Mouse (Mus musculus): ENCODE measurements around the gene Ahctf1. TPM values are rescaled to one million over a fixed set of nuclear protein-coding genes. Genes with fewer than 3 reads are reported as not detected.

Ahctf1 gene
- polyA plus RNA-seq, 1 experiment from 2014 or later: 20.1 TPM

GRCm38 (mm10) chr1:179776831-179777230 is 26.6 kb downstream of the Ahctf1 start:
- H3K27ac ChIP-seq (ENCODE audit: low read length): no peak overlapping the region
- H3K4me2 ChIP-seq (ENCODE audit: low read length): no peak overlapping the region
- H3K27me3 ChIP-seq (replicated peaks; ENCODE audit: control insufficient read depth, insufficient read depth, low read length): no peaks in the 10 kb centered on the region
- H3K4me1 ChIP-seq (replicated peaks; ENCODE audit: control insufficient read depth, insufficient read depth, low read length): no peaks in the 10 kb centered on the region
- no peak for ATAC-seq
- 97% methylated on average over 8 of the region's 8 CpGs for WGBS
- H3K9me3 ChIP-seq (ENCODE audit: control insufficient read depth, low read length): no peaks in the 10 kb centered on the region
- peaks cover 51% of the 10 kb centered on the region for H3K36me3 ChIP-seq (ENCODE audit: control insufficient read depth, insufficient read depth)
- H3K4me3 ChIP-seq (replicated peaks; ENCODE audit: low read length): no peak overlapping the region
- H3K9ac ChIP-seq (replicated peaks; ENCODE audit: low read depth, low read length): no peak overlapping the region

GRCm38 (mm10) chr1:179760553-179760952 is 42.9 kb downstream of the Ahctf1 start:
- H3K27me3 ChIP-seq (replicated peaks; ENCODE audit: control insufficient read depth, insufficient read depth, low read length): no peaks in the 10 kb centered on the region
- WGBS: 95% methylated on average over 4 of the region's 4 CpGs
- H3K36me3 ChIP-seq (ENCODE audit: control insufficient read depth, insufficient read depth): peaks cover 39% of the 10 kb centered on the region
- no peak for ATAC-seq
- H3K4me2 ChIP-seq (ENCODE audit: low read length): no peak overlapping the region
- no peak overlapping the region for H3K27ac ChIP-seq (ENCODE audit: low read length)
- no peaks in the 10 kb centered on the region for H3K9me3 ChIP-seq (ENCODE audit: control insufficient read depth, low read length)
- no peak overlapping the region for H3K4me3 ChIP-seq (replicated peaks; ENCODE audit: low read length)
- no peaks in the 10 kb centered on the region for H3K4me1 ChIP-seq (replicated peaks; ENCODE audit: control insufficient read depth, insufficient read depth, low read length)
- H3K9ac ChIP-seq (replicated peaks; ENCODE audit: low read depth, low read length): no peak overlapping the region

GRCm38 (mm10) chr1:179760086-179760485 is 43.4 kb downstream of the Ahctf1 start:
- 95% methylated on average over 5 of the region's 5 CpGs for WGBS
- Histone ChIP-seq H3K4me1 (replicated peaks; ENCODE audit: control insufficient read depth, insufficient read depth, low read length) (no peaks in the 10 kb centered on the region), H3K9me3 (ENCODE audit: control insufficient read depth, low read length) (no peaks in the 10 kb centered on the region), H3K36me3 (ENCODE audit: control insufficient read depth, insufficient read depth) (peaks cover 40% of the 10 kb centered on the region), H3K4me2 (ENCODE audit: low read length) (no peak overlapping the region), H3K27me3 (replicated peaks; ENCODE audit: control insufficient read depth, insufficient read depth, low read length) (no peaks in the 10 kb centered on the region), H3K27ac (ENCODE audit: low read length) (no peak overlapping the region), H3K9ac (replicated peaks; ENCODE audit: low read depth, low read length) (no peak overlapping the region), H3K4me3 (replicated peaks; ENCODE audit: low read length) (no peak overlapping the region)
- no peak for ATAC-seq

GRCm38 (mm10) chr1:179756477-179756876 is 47.0 kb downstream of the Ahctf1 start:
- Histone ChIP-seq H3K4me3 (replicated peaks; ENCODE audit: low read length) (no peak overlapping the region), H3K27me3 (replicated peaks; ENCODE audit: control insufficient read depth, insufficient read depth, low read length) (no peaks in the 10 kb centered on the region), H3K27ac (ENCODE audit: low read length) (no peak overlapping the region), H3K9me3 (ENCODE audit: control insufficient read depth, low read length) (no peaks in the 10 kb centered on the region), H3K4me1 (replicated peaks; ENCODE audit: control insufficient read depth, insufficient read depth, low read length) (no peaks in the 10 kb centered on the region), H3K9ac (replicated peaks; ENCODE audit: low read depth, low read length) (no peak overlapping the region), H3K36me3 (ENCODE audit: control insufficient read depth, insufficient read depth) (peaks cover 48% of the 10 kb centered on the region), H3K4me2 (ENCODE audit: low read length) (no peak overlapping the region)
- no peak for ATAC-seq

GRCm38 (mm10) chr1:179753006-179753405 is 50.5 kb downstream of the Ahctf1 start:
- Histone ChIP-seq H3K4me3 (replicated peaks; ENCODE audit: low read length) (no peak overlapping the region), H3K36me3 (ENCODE audit: control insufficient read depth, insufficient read depth) (peaks cover 38% of the 10 kb centered on the region), H3K4me1 (replicated peaks; ENCODE audit: control insufficient read depth, insufficient read depth, low read length) (no peaks in the 10 kb centered on the region), H3K9me3 (ENCODE audit: control insufficient read depth, low read length) (no peaks in the 10 kb centered on the region), H3K27me3 (replicated peaks; ENCODE audit: control insufficient read depth, insufficient read depth, low read length) (no peaks in the 10 kb centered on the region), H3K9ac (replicated peaks; ENCODE audit: low read depth, low read length) (no peak overlapping the region), H3K27ac (ENCODE audit: low read length) (no peak overlapping the region), H3K4me2 (ENCODE audit: low read length) (no peak overlapping the region)
- WGBS: 92% methylated on average over 8 of the region's 8 CpGs
- ATAC-seq: no peak

GRCm38 (mm10) chr1:179752276-179752675 is 51.2 kb downstream of the Ahctf1 start:
- H3K4me2 ChIP-seq (ENCODE audit: low read length): no peak overlapping the region
- peaks cover 36% of the 10 kb centered on the region for H3K36me3 ChIP-seq (ENCODE audit: control insufficient read depth, insufficient read depth)
- no peak overlapping the region for H3K4me3 ChIP-seq (replicated peaks; ENCODE audit: low read length)
- H3K4me1 ChIP-seq (replicated peaks; ENCODE audit: control insufficient read depth, insufficient read depth, low read length): no peaks in the 10 kb centered on the region
- no peak overlapping the region for H3K9ac ChIP-seq (replicated peaks; ENCODE audit: low read depth, low read length)
- ATAC-seq: no peak
- no peaks in the 10 kb centered on the region for H3K9me3 ChIP-seq (ENCODE audit: control insufficient read depth, low read length)
- H3K27ac ChIP-seq (ENCODE audit: low read length): no peak overlapping the region
- WGBS: 97% methylated on average over 11 of the region's 11 CpGs
- no peaks in the 10 kb centered on the region for H3K27me3 ChIP-seq (replicated peaks; ENCODE audit: control insufficient read depth, insufficient read depth, low read length)

GRCm38 (mm10) chr1:179745171-179745570 is 58.3 kb downstream of the Ahctf1 start, which contains the start of gene Kif28:
Kif28 (minus strand) TSS chr1:179745271.
- Histone ChIP-seq H3K27me3 (replicated peaks; ENCODE audit: control insufficient read depth, insufficient read depth, low read length) (no peaks in the 10 kb centered on the region), H3K27ac (ENCODE audit: low read length) (no peak within 1 kb of the TSS), H3K4me1 (replicated peaks; ENCODE audit: control insufficient read depth, insufficient read depth, low read length) (no peaks in the 10 kb centered on the region), H3K4me3 (replicated peaks; ENCODE audit: low read length) (no peak within 1 kb of the TSS), H3K9me3 (ENCODE audit: control insufficient read depth, low read length) (no peaks in the 10 kb centered on the region), H3K4me2 (ENCODE audit: low read length) (no peak within 1 kb of the TSS), H3K9ac (replicated peaks; ENCODE audit: low read depth, low read length) (no peak within 1 kb of the TSS), H3K36me3 (ENCODE audit: control insufficient read depth, insufficient read depth) (no peaks in the 10 kb centered on the region; the same call in 1 of the 2 replicates)
- ATAC-seq: no peak
- WGBS: 93% methylated on average over 9 of the region's 9 CpGs

- Histone ChIP-seq H3K36me3 (ENCODE audit: control insufficient read depth, insufficient read depth) (no peaks in the 10 kb centered on the region), H3K4me3 (replicated peaks; ENCODE audit: low read length) (no peak overlapping the region), H3K9ac (replicated peaks; ENCODE audit: low read depth, low read length) (no peak overlapping the region), H3K4me1 (replicated peaks; ENCODE audit: control insufficient read depth, insufficient read depth, low read length) (no peaks in the 10 kb centered on the region), H3K27ac (ENCODE audit: low read length) (no peak overlapping the region), H3K4me2 (ENCODE audit: low read length) (no peak overlapping the region), H3K9me3 (ENCODE audit: control insufficient read depth, low read length) (no peaks in the 10 kb centered on the region), H3K27me3 (replicated peaks; ENCODE audit: control insufficient read depth, insufficient read depth, low read length) (no peaks in the 10 kb centered on the region)
- 84% methylated on average over 4 of the region's 4 CpGs for WGBS
- 0 out of 2 replicates have a peak, but pooled peaks have one; percentile 31 for ATAC-seq
Measured at GRCm38 (mm10) chr1:179743593-179744193, 59.8 kb downstream of the Ahctf1 start.

- Histone ChIP-seq H3K4me3 (replicated peaks; ENCODE audit: low read length) (no peak overlapping the region), H3K27me3 (replicated peaks; ENCODE audit: control insufficient read depth, insufficient read depth, low read length) (no peaks in the 10 kb centered on the region), H3K9me3 (ENCODE audit: control insufficient read depth, low read length) (no peaks in the 10 kb centered on the region), H3K27ac (ENCODE audit: low read length) (no peak overlapping the region), H3K9ac (replicated peaks; ENCODE audit: low read depth, low read length) (no peak overlapping the region), H3K4me2 (ENCODE audit: low read length) (no peak overlapping the region), H3K4me1 (replicated peaks; ENCODE audit: control insufficient read depth, insufficient read depth, low read length) (no peaks in the 10 kb centered on the region), H3K36me3 (ENCODE audit: control insufficient read depth, insufficient read depth) (no peaks in the 10 kb centered on the region)
- no peak for ATAC-seq
- 82% methylated on average over 3 of the region's 3 CpGs for WGBS
Measured at GRCm38 (mm10) chr1:179736483-179736882, 67.0 kb downstream of the Ahctf1 start.
